Mouse (Mus musculus) inflammation-experienced regulatory T-cells, adult 6 months (primary cell): ENCODE results near the gene Rims1. TPM values are rescaled to one million over a fixed set of nuclear protein-coding genes. Genes with fewer than 3 reads are reported as not detected.

ENCODE experiments used
- ATAC-seq: one replicate; pipeline ENCODE4 v1.8.0; 2017
- polyA plus RNA-seq, 3 experiments: library from polyadenylated mRNA; unstranded; fragments of 100-300 nt; shearing (Covaris generic); gene quantifications; one replicate each; pipeline ENCODE4 v1.2.1; 2017

Rims1 gene
- polyA plus RNA-seq, 3 experiments from 2014 or later = not detected

GRCm38 (mm10) chr1:22694514-22694913 is 111.3 kb downstream of the Rims1 start:
- ATAC-seq = no peak

- ATAC-seq = no peak
Measured at GRCm38 (mm10) chr1:22683455-22683854, 122.3 kb downstream of the Rims1 start.

- ATAC-seq = no peak
Measured at GRCm38 (mm10) chr1:22664196-22664595, 141.6 kb downstream of the Rims1 start.

GRCm38 (mm10) chr1:22661825-22662224 is 144.0 kb downstream of the Rims1 start:
- no peak for ATAC-seq

- no peak for ATAC-seq
Measured at GRCm38 (mm10) chr1:22655983-22656382, 149.8 kb downstream of the Rims1 start.

- ATAC-seq = no peak
Measured at GRCm38 (mm10) chr1:22654903-22655302, 150.9 kb downstream of the Rims1 start.

- no peak for ATAC-seq
Measured at GRCm38 (mm10) chr1:22650588-22650987, 155.2 kb downstream of the Rims1 start.

GRCm38 (mm10) chr1:22649432-22649831 is 156.4 kb downstream of the Rims1 start:
- ATAC-seq = no peak

GRCm38 (mm10) chr1:22645257-22645656 is 160.5 kb downstream of the Rims1 start:
- no peak for ATAC-seq

- no peak for ATAC-seq
Measured at GRCm38 (mm10) chr1:22640568-22640967, 165.2 kb downstream of the Rims1 start.

- no peak for ATAC-seq
Measured at GRCm38 (mm10) chr1:22639702-22640101, 166.1 kb downstream of the Rims1 start.

- no peak for ATAC-seq
Measured at GRCm38 (mm10) chr1:22633871-22634270, 171.9 kb downstream of the Rims1 start.

- no peak for ATAC-seq
Measured at GRCm38 (mm10) chr1:22632551-22632950, 173.2 kb downstream of the Rims1 start.

GRCm38 (mm10) chr1:22631991-22632390 is 173.8 kb downstream of the Rims1 start:
- ATAC-seq = no peak

- no peak for ATAC-seq
Measured at GRCm38 (mm10) chr1:22629011-22629410, 176.8 kb downstream of the Rims1 start.

GRCm38 (mm10) chr1:22627013-22627412 is 178.8 kb downstream of the Rims1 start:
- no peak for ATAC-seq

- ATAC-seq = no peak
Measured at GRCm38 (mm10) chr1:22626295-22626694, 179.5 kb downstream of the Rims1 start.

GRCm38 (mm10) chr1:22620827-22621226 is 185.0 kb downstream of the Rims1 start:
- no peak for ATAC-seq

- no peak for ATAC-seq
Measured at GRCm38 (mm10) chr1:22615601-22616000, 190.2 kb downstream of the Rims1 start.

- ATAC-seq = no peak
Measured at GRCm38 (mm10) chr1:22613609-22614008, 192.2 kb downstream of the Rims1 start.

GRCm38 (mm10) chr1:22604329-22605044 is 201.3 kb downstream of the Rims1 start:
- ATAC-seq = no peak

- ATAC-seq = no peak
Measured at GRCm38 (mm10) chr1:22596197-22596596, 209.6 kb downstream of the Rims1 start.

- no peak for ATAC-seq
Measured at GRCm38 (mm10) chr1:22594841-22595240, 211.0 kb downstream of the Rims1 start.

GRCm38 (mm10) chr1:22587859-22588383 is 217.9 kb downstream of the Rims1 start:
- no peak for ATAC-seq

- no peak for ATAC-seq
Measured at GRCm38 (mm10) chr1:22585560-22585959, 220.2 kb downstream of the Rims1 start.
